Mouse (Mus musculus): ENCODE data around the gene Sult1a1. TPM values are rescaled to one million over a fixed set of nuclear protein-coding genes. Genes with fewer than 3 reads are reported as not detected.
A peak's percentile ranks its signal among the peaks of the same experiment; 100 is the strongest.
"Not testable (repeated sequence)": the region's sequence is repeated elsewhere in the genome, so short reads cannot be mapped to it uniquely, and the experiment has no call there.

The Sult1a1 gene
- total and polyA plus RNA-seq, 2 experiments from 2014 or later: 17.5 to 18.4 TPM

GRCm38 (mm10) chr7:126644345-126644744 lies 31.9 kb downstream of the Sult1a1 start:
- DNase-seq (ENCODE audit: low spot score) (no peak), ATAC-seq (ENCODE audit: low FRiP score) (no peak)
- no peak overlapping the region for H3K4me2 ChIP-seq (ENCODE audit: low read depth, low read length, poor library complexity, severe bottlenecking)
- no peak overlapping the region for H3K4me3 ChIP-seq (ENCODE audit: low read depth, low read length)
- no peak overlapping the region for H3K27ac ChIP-seq (ENCODE audit: low read depth, low read length)
- H3K9ac ChIP-seq (replicated peaks; ENCODE audit: low read length, poor library complexity, severe bottlenecking): no peak overlapping the region
- H3K36me3 ChIP-seq (ENCODE audit: insufficient read depth, low read length): no peaks in the 10 kb centered on the region
- WGBS: 72% methylated on average over 3 of the region's 3 CpGs
- no peaks in the 10 kb centered on the region for H3K27me3 ChIP-seq (ENCODE audit: insufficient read depth, low read length)
- TF ChIP-seq CTCF (IDR thresholded peaks at IDR 0.05): no peak
- H3K9me3 ChIP-seq (ENCODE audit: low read length): no peaks in the 10 kb centered on the region
- H3K4me1 ChIP-seq (ENCODE audit: insufficient read depth, low read length): no peaks in the 10 kb centered on the region

GRCm38 (mm10) chr7:126643244-126643617 lies 33.0 kb downstream of the Sult1a1 start:
- H3K27ac ChIP-seq (ENCODE audit: low read depth, low read length); H3K27me3 ChIP-seq (ENCODE audit: insufficient read depth, low read length); H3K4me3 ChIP-seq (ENCODE audit: low read depth, low read length); H3K4me1 ChIP-seq (ENCODE audit: insufficient read depth, low read length); H3K36me3 ChIP-seq (ENCODE audit: insufficient read depth, low read length); H3K4me2 ChIP-seq (ENCODE audit: low read depth, low read length, poor library complexity, severe bottlenecking); H3K9ac ChIP-seq (replicated peaks; ENCODE audit: low read length, poor library complexity, severe bottlenecking); H3K9me3 ChIP-seq (ENCODE audit: low read length); ATAC-seq (ENCODE audit: low FRiP score): not testable (repeated sequence)
- peak; percentile 77 for TF ChIP-seq CTCF (IDR thresholded peaks at IDR 0.05)
- DNase-seq (ENCODE audit: low spot score): peak; percentile 55
- WGBS: 68% methylated on average over 3 of the region's 3 CpGs

DNA sequence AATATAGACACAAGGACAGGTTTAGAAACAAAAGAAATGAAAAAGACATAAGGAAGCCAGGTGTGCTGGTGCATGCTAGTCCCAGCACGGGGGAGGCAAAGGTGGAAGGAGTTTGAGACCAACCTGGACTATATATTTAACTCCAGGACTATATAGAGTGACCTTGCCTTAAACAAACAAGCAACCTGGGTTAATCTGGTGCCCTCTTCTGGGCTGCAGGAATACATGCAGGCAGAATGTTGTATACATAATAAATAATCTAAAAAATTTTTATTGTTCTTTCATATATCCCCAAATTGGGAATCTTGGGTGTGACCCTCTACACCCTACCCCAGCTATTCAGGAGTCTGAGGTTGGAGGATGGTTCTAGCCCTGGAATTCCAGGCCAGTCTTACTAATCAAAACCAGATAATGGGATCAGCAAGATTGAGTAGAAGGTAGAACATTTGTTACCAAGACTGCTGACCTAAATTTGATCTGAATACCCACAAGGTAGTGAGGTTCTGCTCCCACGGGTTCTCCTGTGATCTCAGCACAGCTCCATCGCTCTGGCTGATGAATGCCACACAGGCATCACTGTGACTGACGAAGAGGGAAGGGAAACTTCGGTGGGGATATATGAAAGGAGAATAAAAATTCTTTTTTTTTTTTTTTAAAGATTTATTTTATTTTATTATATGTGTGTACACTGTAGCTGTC lies 33.5 kb downstream of the Sult1a1 start:
- Histone ChIP-seq H3K27me3 (ENCODE audit: insufficient read depth, low read length) (no peaks in the 10 kb centered on the region), H3K4me2 (ENCODE audit: low read depth, low read length, poor library complexity, severe bottlenecking) (no peak overlapping the region), H3K9me3 (ENCODE audit: low read length) (no peaks in the 10 kb centered on the region), H3K27ac (ENCODE audit: low read depth, low read length) (no peak overlapping the region), H3K4me3 (ENCODE audit: low read depth, low read length) (no peak overlapping the region), H3K4me1 (ENCODE audit: insufficient read depth, low read length) (no peaks in the 10 kb centered on the region), H3K36me3 (ENCODE audit: insufficient read depth, low read length) (no peaks in the 10 kb centered on the region), H3K9ac (replicated peaks; ENCODE audit: low read length, poor library complexity, severe bottlenecking) (no peak overlapping the region)
- TF ChIP-seq CTCF (IDR thresholded peaks at IDR 0.05): peak; percentile 37
- DNase-seq (ENCODE audit: low spot score): no peak
- no peak for ATAC-seq (ENCODE audit: low FRiP score)
- 78% methylated on average over 5 of the region's 5 CpGs for WGBS

DNA sequence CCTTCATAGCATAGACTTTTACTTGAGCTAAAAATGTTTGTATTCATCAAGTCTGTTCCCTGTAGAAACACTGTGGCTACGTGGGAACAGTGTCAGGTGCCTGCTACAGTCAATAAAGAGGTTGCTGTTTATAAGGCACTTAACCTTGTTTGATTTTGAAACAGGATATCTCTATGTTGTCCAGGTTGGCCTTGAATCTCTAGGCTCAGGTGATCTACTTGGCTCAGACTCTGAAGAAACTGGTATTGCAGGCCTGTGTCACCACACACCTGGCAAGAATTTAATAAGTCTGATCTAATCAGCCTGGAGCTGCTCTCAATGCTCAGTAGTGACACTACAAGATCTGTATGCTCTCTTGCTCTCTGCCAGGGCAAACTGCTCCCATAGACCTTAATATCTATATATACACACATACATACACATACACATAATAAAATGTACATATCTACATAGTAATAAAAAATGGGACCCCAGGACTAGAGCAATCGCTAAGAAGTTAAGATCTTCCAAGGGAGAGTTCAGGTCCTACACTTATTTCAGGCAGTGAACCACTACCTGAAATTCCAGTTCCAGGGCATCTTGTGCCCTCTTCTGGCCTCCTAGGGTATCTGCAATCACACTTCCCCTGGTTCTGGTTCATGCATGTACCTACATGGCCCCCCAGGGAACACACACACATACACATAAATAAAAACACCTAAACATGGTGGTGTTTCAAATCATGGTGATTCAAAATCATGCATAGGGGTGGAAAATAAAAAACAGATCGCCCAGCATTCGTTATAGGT lies 39.3 kb downstream of the Sult1a1 start:
- no peaks in the 10 kb centered on the region for H3K27me3 ChIP-seq (ENCODE audit: insufficient read depth, low read length)
- no peak overlapping the region for H3K9ac ChIP-seq (replicated peaks; ENCODE audit: low read length, poor library complexity, severe bottlenecking)
- ATAC-seq (ENCODE audit: low FRiP score) (no peak), DNase-seq (ENCODE audit: low spot score) (peak; percentile 49)
- no peak overlapping the region for H3K27ac ChIP-seq (ENCODE audit: low read depth, low read length)
- 14% methylated on average over 4 of the region's 4 CpGs for WGBS
- H3K4me2 ChIP-seq (ENCODE audit: low read depth, low read length, poor library complexity, severe bottlenecking): no peak overlapping the region
- no peak overlapping the region for H3K4me3 ChIP-seq (ENCODE audit: low read depth, low read length)
- H3K36me3 ChIP-seq (ENCODE audit: insufficient read depth, low read length): no peaks in the 10 kb centered on the region
- TF ChIP-seq CTCF (IDR thresholded peaks at IDR 0.05): peak; percentile 75
- no peaks in the 10 kb centered on the region for H3K4me1 ChIP-seq (ENCODE audit: insufficient read depth, low read length)
- H3K9me3 ChIP-seq (ENCODE audit: low read length): no peaks in the 10 kb centered on the region

DNA sequence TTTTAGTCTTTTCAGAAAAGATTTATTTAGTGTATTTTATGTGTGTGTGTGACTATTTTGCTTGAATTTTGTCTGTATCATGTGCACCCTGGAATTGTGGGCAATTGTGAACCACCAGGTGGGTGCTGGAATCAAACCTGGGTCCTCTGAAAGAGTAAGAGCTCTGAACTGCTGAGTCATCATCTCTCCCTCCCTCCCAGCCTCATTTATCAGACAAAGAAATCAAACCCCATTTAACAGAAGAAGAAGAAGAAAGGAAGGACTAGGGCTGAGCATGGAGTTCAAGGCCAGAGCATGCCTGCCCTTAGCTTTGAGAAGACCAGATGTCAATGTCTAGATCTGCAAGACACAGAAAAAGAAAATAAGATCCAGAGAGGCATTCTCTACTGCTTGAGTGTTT lies 40.9 kb downstream of the Sult1a1 start:
- H3K9ac ChIP-seq (replicated peaks; ENCODE audit: low read length, poor library complexity, severe bottlenecking): no peak overlapping the region
- no peaks in the 10 kb centered on the region for H3K9me3 ChIP-seq (ENCODE audit: low read length)
- H3K27me3 ChIP-seq (ENCODE audit: insufficient read depth, low read length): no peaks in the 10 kb centered on the region
- no peak for ATAC-seq (ENCODE audit: low FRiP score)
- DNase-seq (ENCODE audit: low spot score): no peak
- no peak for TF ChIP-seq CTCF (IDR thresholded peaks at IDR 0.05)
- no peaks in the 10 kb centered on the region for H3K4me1 ChIP-seq (ENCODE audit: insufficient read depth, low read length)
- H3K36me3 ChIP-seq (ENCODE audit: insufficient read depth, low read length): no peaks in the 10 kb centered on the region
- no peak overlapping the region for H3K27ac ChIP-seq (ENCODE audit: low read depth, low read length)
- H3K4me3 ChIP-seq (ENCODE audit: low read depth, low read length): no peak overlapping the region
- no peak overlapping the region for H3K4me2 ChIP-seq (ENCODE audit: low read depth, low read length, poor library complexity, severe bottlenecking)

- no peaks in the 10 kb centered on the region for H3K27me3 ChIP-seq (ENCODE audit: insufficient read depth, low read length)
- H3K4me3 ChIP-seq (ENCODE audit: low read depth, low read length): no peak overlapping the region
- DNase-seq (ENCODE audit: low spot score): no peak
- no peak overlapping the region for H3K9ac ChIP-seq (replicated peaks; ENCODE audit: low read length, poor library complexity, severe bottlenecking)
- no peak overlapping the region for H3K27ac ChIP-seq (ENCODE audit: low read depth, low read length)
- no peaks in the 10 kb centered on the region for H3K9me3 ChIP-seq (ENCODE audit: low read length)
- ATAC-seq (ENCODE audit: low FRiP score): no peak
- TF ChIP-seq CTCF (IDR thresholded peaks at IDR 0.05): no peak
- H3K4me1 ChIP-seq (ENCODE audit: insufficient read depth, low read length): no peaks in the 10 kb centered on the region
- 89% methylated on average over 2 of the region's 2 CpGs for whole genome bisulfite sequencing
- H3K4me2 ChIP-seq (ENCODE audit: low read depth, low read length, poor library complexity, severe bottlenecking): no peak overlapping the region
- no peaks in the 10 kb centered on the region for H3K36me3 ChIP-seq (ENCODE audit: insufficient read depth, low read length)
Measured at GRCm38 (mm10) chr7:126632478-126632877, 43.8 kb downstream of the Sult1a1 start.

All from midbrain, postnatal 0 days (tissue).